Mouse (Mus musculus) gastrocnemius, postnatal 36 days (tissue): Measurements from ENCODE around the gene Ankle2. TPM values are rescaled to one million over a fixed set of nuclear protein-coding genes. Genes with fewer than 3 reads are reported as not detected.

ENCODE experiments used
- DNase-seq, 2 experiments: peaks; one replicate each; pipeline ENCODE4 v3.0.0; 2022
- intact Hi-C: fragments of 180-260 bp; cut with DNase I; formaldehyde crosslinking; loops from one replicate; pipeline ENCODE4 v1.15.1; 2025
- total RNA-seq, 2 experiments: library from RNA; stranded (reverse); gene quantifications; 2 replicates each; pipeline ENCODE4 v1.2.3; 2021

The Ankle2 gene
- total RNA-seq, 2 experiments from 2014 or later, result 22.3 to 24.8 TPM

- intact Hi-C loops, result no loop called here
- no peak for DNase-seq
Observed at GRCm38 (mm10) chr5:110276910-110277309, 46.1 kb downstream of the Ankle2 start.

GRCm38 (mm10) chr5:110281984-110282383 lies 51.2 kb downstream of the Ankle2 start:
- intact Hi-C loops, result no loop called here
- no peak for DNase-seq

- intact Hi-C loops, result no loop called here
- peak; percentile 11 to 35 for DNase-seq
Observed at GRCm38 (mm10) chr5:110284536-110284935, 53.7 kb downstream of the Ankle2 start.

- no peak for DNase-seq
- intact Hi-C loops, result no loop called here
Observed at GRCm38 (mm10) chr5:110285156-110285555, 54.4 kb downstream of the Ankle2 start.

GRCm38 (mm10) chr5:110285770-110286445 lies 55.1 kb downstream of the Ankle2 start, which contains the start of the genes Pxmp2 and Pole:
Pxmp2 (minus strand) TSS chr5:110286186.
Pole (plus strand) TSS chr5:110286306.
- DNase-seq, result peak; percentile 84 to 89
- intact Hi-C loops, result no loop called here

GRCm38 (mm10) chr5:110286446-110287083 lies 55.8 kb downstream of the Ankle2 start:
- DNase-seq, result no peak
- intact Hi-C loops, result no loop called here

GRCm38 (mm10) chr5:110287084-110287475 lies 56.3 kb downstream of the Ankle2 start:
- intact Hi-C loops, result no loop called here
- no peak for DNase-seq

GRCm38 (mm10) chr5:110291649-110292048 lies 60.8 kb downstream of the Ankle2 start:
- intact Hi-C loops, result no loop called here
- DNase-seq, result no peak

GRCm38 (mm10) chr5:110296637-110297036 lies 65.8 kb downstream of the Ankle2 start:
- DNase-seq, result no peak
- intact Hi-C loops, result no loop called here

- DNase-seq, result no peak
- intact Hi-C loops, result no loop called here
Observed at GRCm38 (mm10) chr5:110300591-110300990, 69.8 kb downstream of the Ankle2 start.

Other genes starting within 250 kb of the Ankle2 start
- 1 to 10 TPM; 5.7 to 6.2 TPM for gene Zfp932, start 234.5 kb upstream of the Ankle2 start, total RNA-seq
- 1 to 10 TPM; 2.1 to 2.6 TPM for gene Gm17655, start 158.5 kb upstream of the Ankle2 start, total RNA-seq
- gene Gm35315, start 136.6 kb upstream of the Ankle2 start, total RNA-seq, result under 1 TPM; 0.07 to 0.23 TPM
- gene Plcxd1, start 131.0 kb upstream of the Ankle2 start, total RNA-seq, result not detected
- gene Gtpbp6, start 122.8 kb upstream of the Ankle2 start, total RNA-seq, result 10 to 100 TPM; 13.6 to 14.3 TPM
- gene Zfp605, start 120.9 kb upstream of the Ankle2 start, total RNA-seq, result 1 to 10 TPM; 3.0 to 3.2 TPM
- gene Chfr, start 95.2 kb upstream of the Ankle2 start, total RNA-seq, result 10 to 100 TPM; 12.3 to 14.1 TPM
- gene Golga3, start 54.3 kb upstream of the Ankle2 start, total RNA-seq, result 10 to 100 TPM; 36.4 to 39.9 TPM
- 10 to 100 TPM; 23.1 to 27.3 TPM for gene Pgam5, start 38.9 kb downstream of the Ankle2 start, total RNA-seq
- 10 to 100 TPM; 31.8 to 48.6 TPM for gene Pxmp2, start 55.2 kb downstream of the Ankle2 start, total RNA-seq
- 1 to 10 TPM in 1 of 2 experiments, under 1 TPM in 1; 0.84 to 2.7 TPM for gene Pole, start 55.3 kb downstream of the Ankle2 start, total RNA-seq
- not detected for gene P2rx2, start 112.2 kb downstream of the Ankle2 start, total RNA-seq
- not detected for gene Lrcol1, start 113.7 kb downstream of the Ankle2 start, total RNA-seq
- 10 to 100 TPM; 30.4 to 32.9 TPM for gene Fbrsl1, start 217.5 kb downstream of the Ankle2 start, total RNA-seq